Mouse (Mus musculus) ovary, postnatal 36 days (tissue): Measurements from ENCODE around the gene Gm8882.
"Not testable (repeated sequence)": the region's sequence is repeated elsewhere in the genome, so short reads cannot be mapped to it uniquely, and the experiment has no call there.

Experiments
- DNase-seq: peaks from one replicate; pipeline ENCODE4 v3.0.0; 2022; ENCODE audit warnings: low spot score, mixed read lengths

The Gm8882 gene

GRCm38 (mm10) chr6:132364034-132364433 is at the start of gene Gm8882:
Gene Gm8882 (minus strand): TSS chr6:132364134.
- not testable (repeated sequence) for DNase-seq

GRCm38 (mm10) chr6:132314657-132315056 is 49.3 kb downstream of the Gm8882 start, which contains the start of gene Prpmp5:
Gene Prpmp5 (minus strand): TSS chr6:132314757.
- not testable (repeated sequence) for DNase-seq
